Mouse (Mus musculus): Measurements from ENCODE around the gene Snrnp25. TPM values are rescaled to one million over a fixed set of nuclear protein-coding genes. Genes with fewer than 3 reads are reported as not detected.

The Snrnp25 gene
- 29.6 and 40.2 TPM in 2 replicates for polyA plus RNA-seq (2012; ENCODE audit: insufficient read depth, insufficient read length, missing spikeins)

DNA sequence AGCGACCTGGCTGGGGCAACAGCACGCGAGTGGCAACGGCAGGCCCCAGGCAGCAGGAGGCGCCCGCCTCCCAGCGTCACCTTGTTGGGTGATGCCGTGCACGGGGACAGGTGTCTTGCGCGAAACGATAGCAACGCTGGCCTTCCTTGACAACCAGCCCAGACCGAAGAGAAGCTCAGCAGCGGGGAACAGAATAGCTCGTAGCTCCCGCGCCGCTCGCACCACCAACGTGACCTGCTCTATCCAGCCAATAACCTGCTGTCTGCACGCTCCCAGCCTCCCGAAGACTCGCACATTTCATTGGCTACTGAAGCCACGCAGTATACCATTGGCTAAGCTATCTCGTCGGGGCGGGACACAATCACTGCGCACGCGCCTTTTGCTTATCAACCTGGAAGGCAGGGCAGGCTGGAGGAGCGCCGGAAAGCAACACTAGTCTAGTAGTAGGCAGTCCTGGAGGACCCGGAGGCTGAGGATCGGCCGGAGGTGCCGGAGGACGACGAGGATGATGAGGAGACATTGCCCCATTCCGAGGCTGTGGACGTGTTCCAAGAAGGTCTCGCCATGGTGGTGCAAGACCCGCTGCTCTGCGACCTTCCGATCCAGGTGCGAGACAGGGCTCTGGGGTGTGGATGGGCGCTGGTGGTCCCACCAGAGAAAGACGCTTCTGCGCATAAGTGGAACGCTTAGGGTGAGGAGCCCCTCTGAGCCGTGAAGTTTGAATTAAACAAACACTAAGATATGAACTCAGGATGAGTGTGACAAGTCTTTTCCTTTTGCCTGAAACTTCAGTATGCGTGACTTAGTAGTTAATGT, at the start of gene Snrnp25:
Gene Snrnp25, plus strand, starts transcription at position 358 of the 816 bp plus-strand sequence.
- Histone ChIP-seq H3K4me1 (ENCODE audit: control insufficient read depth, insufficient read depth, low read length) (peaks cover 3% of the 10 kb centered on the region; the same call in 1 of the 2 replicates), H3K27ac (ENCODE audit: insufficient read depth, low read depth, low read length) (0 out of 2 replicates have a peak within 1 kb of the TSS, but pooled peaks have one; percentile 24), H3K4me3 (ENCODE audit: insufficient read depth, low read length) (peak within 1 kb of the TSS; percentile 98)
- TF ChIP-seq CTCF (IDR thresholded peaks at IDR 0.05; ENCODE audit: low read depth, low read length) (peak; percentile 20; the same call in 1 of the 2 replicates), POLR2A (IDR thresholded peaks at IDR 0.05; ENCODE audit: borderline replicate concordance, low read depth, low read length) (no peak)

DNA sequence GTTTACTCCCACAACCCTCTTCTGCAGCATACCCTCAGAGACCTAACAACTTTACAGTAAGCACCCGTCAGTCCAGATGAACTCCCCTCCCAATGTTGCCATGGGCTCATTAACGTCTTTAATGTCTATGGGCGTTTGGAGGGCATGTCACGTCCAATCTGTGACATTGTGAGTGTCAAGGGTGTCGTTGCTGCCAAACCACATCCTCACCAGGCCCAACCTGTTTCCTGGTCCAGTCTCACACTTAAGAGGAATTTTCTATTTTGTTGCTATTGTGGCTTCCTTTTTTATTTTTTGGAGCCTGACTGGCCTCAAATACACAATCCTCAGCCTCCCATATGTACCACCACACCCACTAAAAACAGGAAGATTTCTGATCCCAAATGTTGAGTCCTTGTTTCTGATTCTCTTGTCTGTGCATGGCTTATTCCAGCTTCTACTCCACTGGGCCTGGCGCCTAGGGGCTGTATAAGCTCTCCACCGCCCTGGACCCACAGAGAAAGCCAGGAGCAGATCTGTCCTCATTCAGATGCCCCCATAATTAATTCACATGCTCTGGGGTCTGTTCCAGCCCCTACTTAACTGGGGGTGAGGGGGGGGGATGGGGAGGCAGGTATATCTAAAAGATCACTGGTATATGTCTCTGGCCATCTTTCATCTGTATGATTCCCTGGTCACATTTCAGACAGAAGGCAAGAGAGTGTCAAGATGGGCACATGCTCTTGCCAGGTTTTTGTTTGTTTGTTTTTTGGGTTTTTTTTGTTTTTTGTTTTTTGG, 48.2 kb upstream of the Snrnp25 start:
- no peak for TF ChIP-seq CTCF (IDR thresholded peaks at IDR 0.05; ENCODE audit: low read depth, low read length)
- TF ChIP-seq POLR2A (IDR thresholded peaks at IDR 0.05; ENCODE audit: borderline replicate concordance, low read depth, low read length) = no peak
- no peak overlapping the region for H3K27ac ChIP-seq (ENCODE audit: insufficient read depth, low read depth, low read length)
- no peaks in the 10 kb centered on the region for H3K4me1 ChIP-seq (ENCODE audit: control insufficient read depth, insufficient read depth, low read length)
- no peak overlapping the region for H3K4me3 ChIP-seq (ENCODE audit: insufficient read depth, low read length)

GRCm38 (mm10) chr11:32157791-32158594, 47.2 kb upstream of the Snrnp25 start:
- no peaks in the 10 kb centered on the region for H3K4me1 ChIP-seq (ENCODE audit: control insufficient read depth, insufficient read depth, low read length)
- H3K27ac ChIP-seq (ENCODE audit: insufficient read depth, low read depth, low read length) = no peak overlapping the region
- TF ChIP-seq POLR2A (IDR thresholded peaks at IDR 0.05; ENCODE audit: borderline replicate concordance, low read depth, low read length) (no peak), CTCF (IDR thresholded peaks at IDR 0.05; ENCODE audit: low read depth, low read length) (no peak)
- H3K4me3 ChIP-seq (ENCODE audit: insufficient read depth, low read length) = no peak overlapping the region

- Histone ChIP-seq H3K4me1 (ENCODE audit: control insufficient read depth, insufficient read depth, low read length) (no peaks in the 10 kb centered on the region), H3K27ac (ENCODE audit: insufficient read depth, low read depth, low read length) (no peak overlapping the region), H3K4me3 (ENCODE audit: insufficient read depth, low read length) (no peak overlapping the region)
- TF ChIP-seq CTCF (IDR thresholded peaks at IDR 0.05; ENCODE audit: low read depth, low read length) (no peak), POLR2A (IDR thresholded peaks at IDR 0.05; ENCODE audit: borderline replicate concordance, low read depth, low read length) (no peak)
Measured at GRCm38 (mm10) chr11:32159176-32159575, 46.0 kb upstream of the Snrnp25 start.

DNA sequence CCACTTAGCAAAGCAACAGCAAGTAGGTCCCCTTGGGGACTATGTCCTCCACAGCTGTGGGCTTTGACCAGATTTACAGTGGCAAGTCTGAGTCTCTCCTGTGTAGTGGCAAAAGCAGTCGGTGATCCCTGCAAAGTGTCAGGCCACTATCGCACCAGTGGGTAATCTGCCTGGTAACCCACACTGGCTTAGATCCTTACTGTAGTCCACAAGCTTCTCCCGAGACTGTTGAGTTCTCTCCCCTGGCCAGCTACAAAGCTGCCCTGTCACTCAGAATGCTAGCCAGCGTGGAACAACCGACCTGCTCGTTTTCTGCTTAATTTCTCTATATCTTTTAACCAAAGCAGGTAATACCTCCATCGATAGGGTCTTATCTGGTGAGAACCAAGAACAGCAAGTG, 44.9 kb upstream of the Snrnp25 start:
- TF ChIP-seq POLR2A (IDR thresholded peaks at IDR 0.05; ENCODE audit: borderline replicate concordance, low read depth, low read length) = no peak
- no peak for TF ChIP-seq CTCF (IDR thresholded peaks at IDR 0.05; ENCODE audit: low read depth, low read length)
- no peak overlapping the region for H3K4me3 ChIP-seq (ENCODE audit: insufficient read depth, low read length)
- no peak overlapping the region for H3K27ac ChIP-seq (ENCODE audit: insufficient read depth, low read depth, low read length)
- no peaks in the 10 kb centered on the region for H3K4me1 ChIP-seq (ENCODE audit: control insufficient read depth, insufficient read depth, low read length)

- H3K4me3 ChIP-seq (ENCODE audit: insufficient read depth, low read length) = no peak overlapping the region
- TF ChIP-seq POLR2A (IDR thresholded peaks at IDR 0.05; ENCODE audit: borderline replicate concordance, low read depth, low read length) (no peak), CTCF (IDR thresholded peaks at IDR 0.05; ENCODE audit: low read depth, low read length) (no peak)
- H3K4me1 ChIP-seq (ENCODE audit: control insufficient read depth, insufficient read depth, low read length) = no peaks in the 10 kb centered on the region
- no peak overlapping the region for H3K27ac ChIP-seq (ENCODE audit: insufficient read depth, low read depth, low read length)
Measured at GRCm38 (mm10) chr11:32161500-32161899, 43.7 kb upstream of the Snrnp25 start.

DNA sequence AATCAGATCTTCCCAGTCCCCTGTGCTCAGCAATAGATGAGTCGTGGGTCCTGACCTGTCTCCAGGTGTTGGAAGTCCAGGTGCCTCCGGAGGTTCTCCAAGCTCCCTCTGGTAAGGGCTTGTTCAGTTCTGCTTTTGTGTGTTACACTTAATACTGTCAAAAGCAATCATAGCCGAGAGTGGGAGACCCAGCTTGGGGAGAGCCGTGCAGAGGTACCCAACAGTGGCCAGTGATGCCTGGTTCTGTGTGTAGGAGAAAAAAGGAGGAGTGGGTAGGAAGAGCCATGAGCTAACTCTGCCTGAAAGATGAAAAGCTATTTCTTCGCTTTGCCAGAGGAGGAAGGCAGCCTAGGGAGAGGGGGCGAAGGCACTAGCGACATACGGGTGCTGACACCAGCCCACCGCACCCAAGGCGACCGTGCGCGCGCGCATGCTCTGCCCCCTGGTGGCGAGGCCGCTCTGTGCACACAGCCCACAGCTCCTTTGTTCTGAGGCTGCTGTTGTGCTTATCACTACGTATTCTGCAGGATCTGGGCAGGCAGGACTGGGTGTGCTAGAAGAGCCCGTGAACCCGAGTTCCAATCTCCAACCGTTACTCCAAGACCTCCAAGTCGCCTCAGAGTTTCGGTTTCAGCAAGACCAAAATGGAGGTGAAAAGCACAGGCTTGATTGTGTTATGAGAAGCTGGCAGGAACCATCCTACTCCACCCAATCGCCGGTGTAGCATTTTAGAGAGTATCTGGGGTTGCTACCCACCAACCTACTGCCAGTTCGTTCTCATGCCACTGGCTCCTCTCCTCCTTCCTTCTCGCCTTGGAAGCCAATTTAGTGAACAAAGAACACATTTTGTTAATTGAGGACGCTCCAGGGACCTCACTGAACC, 43.1 kb upstream of the Snrnp25 start:
- TF ChIP-seq CTCF (IDR thresholded peaks at IDR 0.05; ENCODE audit: low read depth, low read length) (peak; percentile 94), POLR2A (IDR thresholded peaks at IDR 0.05; ENCODE audit: borderline replicate concordance, low read depth, low read length) (no peak)
- no peak overlapping the region for H3K27ac ChIP-seq (ENCODE audit: insufficient read depth, low read depth, low read length)
- no peaks in the 10 kb centered on the region for H3K4me1 ChIP-seq (ENCODE audit: control insufficient read depth, insufficient read depth, low read length)
- H3K4me3 ChIP-seq (ENCODE audit: insufficient read depth, low read length) = no peak overlapping the region

DNA sequence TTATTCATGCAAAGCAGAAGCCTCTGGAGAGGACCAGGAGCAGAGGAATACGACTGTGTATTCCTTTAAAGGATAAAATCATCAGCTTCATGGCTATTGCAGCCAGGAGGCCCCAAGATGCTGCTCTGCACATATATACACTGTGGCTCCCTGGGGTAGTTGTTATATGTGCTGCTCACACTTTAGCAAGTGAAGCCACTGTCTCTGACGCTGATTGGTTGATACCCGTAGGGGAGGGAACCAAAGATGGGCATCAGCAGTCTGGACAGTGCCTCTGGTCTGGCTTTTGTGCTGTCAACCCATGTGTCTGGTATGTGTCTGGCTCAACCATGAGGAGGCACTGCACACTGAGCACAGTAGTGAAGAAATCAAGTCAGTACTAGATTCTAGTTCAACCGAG, 38.5 kb upstream of the Snrnp25 start:
- Histone ChIP-seq H3K4me3 (ENCODE audit: insufficient read depth, low read length) (no peak overlapping the region), H3K4me1 (ENCODE audit: control insufficient read depth, insufficient read depth, low read length) (no peaks in the 10 kb centered on the region), H3K27ac (ENCODE audit: insufficient read depth, low read depth, low read length) (no peak overlapping the region)
- no peak for TF ChIP-seq POLR2A (IDR thresholded peaks at IDR 0.05; ENCODE audit: borderline replicate concordance, low read depth, low read length)
- TF ChIP-seq CTCF (IDR thresholded peaks at IDR 0.05; ENCODE audit: low read depth, low read length) = no peak
